Mouse (Mus musculus) cerebellum, adult 2 months (tissue): Measurements from ENCODE around the gene Agmo.

Experiments
- CTCF ChIP-seq: fragments of 200-500 bp; IDR thresholded peaks from 2 replicates; pipeline ENCODE4 v1.5.1; 2011; ENCODE audit warnings: low read depth, mild to moderate bottlenecking, control low read depth, low read length, moderate library complexity, borderline replicate concordance; ENCODE audit not compliant: insufficient read depth
- POLR2A ChIP-seq: fragments of 200-500 bp; IDR thresholded peaks from 2 replicates; pipeline ENCODE4 v1.6.1; 2011; ENCODE audit warnings: low read length, control low read depth, borderline replicate concordance; ENCODE audit not compliant: insufficient read depth

GRCm38 (mm10) chr12:37306956-37307466, 65.6 kb downstream of the Agmo start:
- TF ChIP-seq CTCF: no peak
- no peak for TF ChIP-seq POLR2A
